Mouse (Mus musculus): ENCODE results near the gene Map3k5. TPM values are rescaled to one million over a fixed set of nuclear protein-coding genes. Genes with fewer than 3 reads are reported as not detected.
A peak's percentile ranks its signal among the peaks of the same experiment; 100 is the strongest.

Map3k5 gene
- polyA plus RNA-seq, 2 experiments from 2014 or later = 13.6 to 14.5 TPM

DNA sequence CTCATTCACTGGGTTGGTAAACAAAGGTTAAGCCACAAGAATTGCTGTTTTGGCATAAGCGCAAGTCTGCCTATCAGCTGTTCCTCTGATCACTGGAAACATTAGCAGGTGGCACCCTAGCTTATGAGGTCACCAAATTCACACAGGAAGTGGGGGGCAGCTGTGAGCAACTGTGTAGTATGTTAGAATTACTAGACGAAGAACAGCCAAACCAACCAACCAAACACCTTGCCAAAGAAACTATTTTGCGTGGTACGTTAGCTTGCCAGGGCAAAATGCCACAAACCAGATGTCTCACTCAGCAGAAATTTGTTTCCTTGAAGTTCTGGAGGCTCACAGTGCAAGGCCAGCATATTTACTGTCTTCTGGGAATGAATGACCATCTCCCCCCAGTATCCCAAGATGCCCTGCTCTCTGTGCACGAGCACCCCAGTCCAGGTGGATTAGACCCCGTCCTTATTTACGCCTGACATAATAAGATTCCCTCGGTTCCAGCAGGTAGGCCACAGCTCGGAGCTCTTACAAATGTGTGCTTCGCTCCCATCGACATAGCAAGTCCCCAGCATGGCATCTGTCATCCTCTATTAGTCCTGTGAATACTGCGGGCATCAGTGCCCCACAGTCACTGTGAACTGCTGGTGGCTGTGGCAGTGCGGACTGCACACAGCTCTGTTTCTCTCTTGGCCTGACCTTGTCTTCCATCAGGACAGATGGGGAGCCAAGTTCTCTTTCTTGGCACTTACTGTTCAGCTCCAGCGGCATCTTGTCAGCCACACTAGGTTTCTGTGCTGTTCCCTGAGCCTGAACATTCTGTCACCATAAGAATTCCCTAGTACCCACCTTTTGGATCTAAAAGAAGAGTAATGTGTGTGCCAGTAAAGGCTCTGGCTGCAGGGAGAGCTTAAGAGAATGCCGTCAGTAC is 185.5 kb downstream of the Map3k5 start:
- ATAC-seq = peak; percentile 79

DNA sequence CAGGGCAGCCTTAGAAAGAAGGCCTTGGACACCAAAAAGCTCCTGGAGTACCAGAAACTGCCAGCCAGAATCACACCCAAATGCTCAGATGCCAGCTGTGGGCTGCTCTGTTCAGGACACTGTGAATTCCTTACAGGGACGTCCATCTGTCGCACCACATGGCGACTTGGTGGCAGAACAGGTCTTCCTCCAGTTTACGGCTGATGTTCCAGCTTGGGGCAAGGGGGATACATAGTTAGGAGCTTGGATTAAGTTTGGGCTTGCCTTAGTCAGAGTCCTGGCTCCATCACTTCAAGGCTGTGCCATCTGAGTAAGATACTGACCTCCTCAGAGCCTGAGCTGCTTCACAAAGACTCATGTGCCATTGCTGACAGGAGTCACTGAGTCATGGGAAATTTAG is 187.7 kb downstream of the Map3k5 start:
- no peak for ATAC-seq

DNA sequence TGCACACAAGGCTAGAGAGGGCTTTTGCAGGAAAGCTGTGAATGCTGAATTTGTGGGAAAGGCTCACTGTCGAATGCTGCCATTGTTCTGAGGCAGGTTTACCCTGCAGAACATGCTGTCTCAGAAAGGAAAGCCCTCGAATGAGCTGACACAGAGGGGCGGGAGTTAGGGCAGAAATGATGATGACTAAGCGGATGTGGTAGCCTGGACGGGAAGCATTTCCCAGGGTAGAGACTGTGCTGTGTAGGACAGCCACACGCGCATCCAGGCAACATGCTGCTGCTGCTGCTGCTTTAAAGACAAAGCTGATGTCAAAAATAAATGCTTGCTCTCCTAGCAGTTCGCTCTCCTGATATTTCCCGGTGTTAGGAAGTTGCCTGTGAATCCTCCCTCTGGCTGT is 189.1 kb downstream of the Map3k5 start:
- ATAC-seq = peak; percentile 74

DNA sequence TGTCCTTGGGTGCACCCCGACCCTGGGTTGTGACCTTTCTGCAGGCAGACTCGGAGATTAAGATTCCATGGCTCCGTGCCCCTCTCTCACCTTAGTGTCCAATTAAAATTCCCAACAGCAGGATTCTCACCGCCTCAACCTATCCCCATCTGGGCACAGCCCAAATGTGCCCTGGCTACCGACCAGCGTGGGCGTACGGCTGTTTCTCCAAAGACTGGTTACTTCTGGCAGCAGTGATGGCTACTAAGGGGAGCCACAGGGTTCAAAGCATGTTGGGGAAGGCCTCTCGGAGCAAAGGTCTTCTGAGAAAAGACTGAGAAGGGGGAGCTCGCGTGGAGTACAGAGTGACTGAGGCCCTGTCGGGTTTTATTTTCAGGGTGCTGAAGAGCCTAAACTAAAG is 190.3 kb downstream of the Map3k5 start:
- no peak for ATAC-seq

DNA sequence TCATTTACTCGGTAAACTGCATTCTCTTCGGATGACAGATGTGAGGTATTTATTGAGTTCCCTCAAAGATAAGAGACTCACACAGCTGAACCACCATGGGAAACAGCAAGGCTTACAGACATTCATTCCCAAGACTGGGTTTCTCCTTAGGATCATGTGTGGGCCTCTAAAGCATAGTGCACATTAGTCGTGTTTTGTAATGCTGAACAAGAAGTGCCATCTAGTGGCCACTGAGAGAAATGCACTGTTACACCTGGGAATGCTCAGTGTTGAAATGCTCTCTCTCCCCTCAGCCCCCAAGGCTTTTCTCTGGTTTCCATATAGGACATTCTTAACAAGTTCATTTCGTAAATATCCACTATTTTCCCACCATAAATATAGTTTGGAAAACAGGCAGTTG is 191.0 kb downstream of the Map3k5 start:
- peak; percentile 56 for ATAC-seq

DNA sequence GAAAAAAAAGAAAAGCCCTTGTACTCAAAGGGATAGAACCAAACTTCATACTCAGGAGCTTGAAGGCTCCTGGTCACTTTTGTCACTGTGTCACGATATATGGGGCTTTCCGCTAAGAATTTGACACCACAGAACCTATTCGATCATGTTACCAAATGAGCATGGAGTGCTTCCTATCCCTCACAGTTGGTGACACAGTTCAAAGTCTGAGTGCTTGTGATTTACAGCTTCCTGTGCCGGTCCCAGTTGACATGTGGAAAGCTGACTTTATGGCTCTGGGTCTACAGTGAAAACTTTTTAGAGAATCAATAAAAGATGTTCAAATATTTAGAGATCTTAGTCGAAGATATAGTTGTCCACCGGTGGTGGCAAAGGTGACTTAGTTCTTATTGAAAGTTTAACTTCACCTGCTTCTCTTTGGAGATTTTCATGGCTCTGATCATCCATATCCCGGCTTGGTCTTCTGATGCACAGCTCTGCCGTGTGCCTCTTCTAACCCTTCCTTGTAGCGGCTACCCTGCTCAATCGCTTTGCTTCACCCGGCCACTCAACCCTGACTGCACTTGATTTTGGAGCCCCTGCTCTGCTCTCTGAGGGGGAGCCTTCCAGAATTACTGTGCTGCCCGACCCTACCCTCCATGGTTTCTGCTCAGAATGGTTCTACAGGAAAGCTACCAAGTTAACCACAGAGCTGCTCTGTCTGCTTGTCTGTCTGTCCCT is 198.8 kb downstream of the Map3k5 start:
- ATAC-seq = no peak

DNA sequence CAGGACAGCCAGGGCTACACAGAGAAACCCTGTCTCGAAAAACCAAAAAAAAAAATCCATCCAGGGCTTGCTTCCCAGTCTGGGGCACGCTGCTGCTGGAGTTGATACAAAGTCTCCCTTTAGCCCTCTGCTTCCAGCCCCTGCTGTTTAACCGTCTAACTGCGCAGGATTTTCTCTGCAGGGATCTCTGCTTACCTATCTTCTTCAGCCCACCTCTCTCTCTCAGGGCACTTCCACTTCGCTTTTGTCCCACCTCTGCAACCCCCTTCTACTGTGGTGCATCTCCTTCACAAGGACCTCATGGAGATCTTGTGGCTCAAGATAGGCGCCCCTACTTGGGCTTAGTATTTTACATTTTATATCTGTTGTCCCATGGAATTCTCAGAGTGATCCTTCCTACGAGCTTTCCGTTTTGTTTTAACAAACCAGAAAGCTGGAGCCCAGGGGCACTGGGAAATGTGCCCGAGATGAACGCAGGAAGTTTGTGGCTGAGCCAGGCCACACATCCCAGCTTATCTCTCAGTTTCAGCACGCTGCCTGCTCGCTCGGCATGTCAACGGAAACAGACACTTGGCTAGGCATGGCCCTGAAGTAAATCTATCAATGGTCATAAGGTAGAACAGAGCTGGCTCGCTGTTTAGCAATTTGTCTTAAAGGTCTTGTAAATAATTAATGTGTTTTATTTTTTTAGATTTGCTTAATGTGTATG is 201.2 kb downstream of the Map3k5 start:
- ATAC-seq = no peak

DNA sequence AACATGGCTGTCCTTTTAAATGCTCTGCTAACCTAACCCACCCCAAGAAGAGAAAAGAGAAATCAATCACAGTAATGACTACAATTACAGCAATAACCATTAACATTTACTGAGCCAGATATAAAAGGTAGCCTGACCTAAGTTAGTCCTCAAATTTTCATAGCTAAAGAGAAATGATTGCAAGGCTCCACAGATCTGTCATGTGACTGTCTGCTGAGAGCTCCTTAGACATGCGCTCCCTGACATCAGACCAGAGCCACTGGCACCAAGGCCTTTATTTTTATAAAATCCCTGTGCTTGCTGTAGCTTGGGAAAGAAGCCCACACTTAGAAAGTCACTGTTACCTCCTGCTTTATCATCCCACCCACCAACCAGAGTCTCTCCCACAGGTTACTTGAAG is 202.2 kb downstream of the Map3k5 start:
- ATAC-seq = no peak

DNA sequence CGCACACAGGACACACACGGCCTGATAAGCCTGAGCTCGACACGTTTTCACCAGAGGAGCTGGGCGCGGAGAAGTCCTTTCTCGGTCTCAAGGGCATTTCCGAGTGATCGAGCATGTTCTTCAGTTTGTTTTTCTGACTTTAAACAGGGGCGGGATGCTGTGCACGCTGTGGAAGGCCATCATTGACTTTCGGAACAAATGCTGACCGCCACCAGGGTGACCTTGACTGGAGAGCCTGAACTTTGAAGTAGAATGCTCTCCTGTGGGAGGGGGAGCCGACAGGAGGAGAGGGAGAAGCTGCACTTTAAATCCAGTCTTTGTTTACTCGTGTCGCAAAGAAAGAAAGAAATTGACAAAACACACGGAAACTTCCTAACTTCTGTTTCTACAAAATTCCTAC is 207.1 kb downstream of the Map3k5 start:
- no peak for ATAC-seq

DNA sequence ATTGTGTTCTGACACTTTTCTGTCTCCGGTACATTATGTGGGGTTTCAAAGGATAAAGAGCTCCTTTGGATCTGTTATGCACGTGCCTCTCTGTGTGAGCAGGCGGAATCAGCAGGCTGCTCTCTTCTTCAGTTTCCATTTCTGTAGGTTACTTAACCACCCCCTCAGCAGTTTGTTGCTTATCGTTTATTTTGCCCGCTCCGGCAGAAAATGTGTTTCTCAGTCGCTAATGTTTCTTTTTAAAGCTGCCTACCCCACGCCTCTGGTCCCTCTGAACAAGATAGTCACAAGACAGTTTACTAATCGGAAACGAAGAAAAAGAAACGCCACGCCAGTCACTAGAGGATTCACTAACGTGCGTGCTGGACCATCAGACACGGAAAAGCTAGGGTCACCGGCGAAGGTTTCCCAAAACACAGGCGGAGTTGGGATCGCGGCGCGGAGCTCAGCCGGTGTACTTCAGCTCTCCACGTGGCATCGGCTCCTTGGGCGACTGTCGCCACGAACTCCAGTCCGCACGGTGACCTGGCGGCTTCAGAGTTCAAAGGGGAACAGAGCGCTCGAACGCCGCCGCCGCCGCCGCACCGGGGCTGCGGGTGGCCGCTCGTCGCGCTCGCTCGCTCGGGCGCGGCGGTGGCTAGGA is 214.0 kb downstream of the Map3k5 start, which contains the start of gene Map7:
Map7 (plus strand) TSS at position 342 of the 643 bp plus-strand sequence.
- ATAC-seq = peak; percentile 23

DNA sequence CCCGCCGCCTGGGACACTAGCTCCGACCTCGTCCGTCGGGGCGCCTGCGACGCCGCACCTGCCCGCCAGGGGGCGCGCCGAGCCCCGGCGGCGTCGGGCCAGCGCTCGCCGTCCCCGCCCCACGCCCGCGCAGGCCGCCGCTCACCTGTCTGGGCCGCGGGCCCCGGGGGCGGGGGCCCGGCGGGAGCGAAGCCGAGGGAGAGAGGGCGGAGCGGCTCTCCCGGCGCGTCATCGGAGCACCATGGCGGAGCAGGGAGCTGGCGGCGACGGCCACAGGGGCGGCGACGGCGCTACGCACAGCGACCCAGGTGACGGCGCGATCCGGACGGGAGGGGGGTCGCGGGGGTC is 214.5 kb downstream of the Map3k5 start:
- ATAC-seq = peak; percentile 78

DNA sequence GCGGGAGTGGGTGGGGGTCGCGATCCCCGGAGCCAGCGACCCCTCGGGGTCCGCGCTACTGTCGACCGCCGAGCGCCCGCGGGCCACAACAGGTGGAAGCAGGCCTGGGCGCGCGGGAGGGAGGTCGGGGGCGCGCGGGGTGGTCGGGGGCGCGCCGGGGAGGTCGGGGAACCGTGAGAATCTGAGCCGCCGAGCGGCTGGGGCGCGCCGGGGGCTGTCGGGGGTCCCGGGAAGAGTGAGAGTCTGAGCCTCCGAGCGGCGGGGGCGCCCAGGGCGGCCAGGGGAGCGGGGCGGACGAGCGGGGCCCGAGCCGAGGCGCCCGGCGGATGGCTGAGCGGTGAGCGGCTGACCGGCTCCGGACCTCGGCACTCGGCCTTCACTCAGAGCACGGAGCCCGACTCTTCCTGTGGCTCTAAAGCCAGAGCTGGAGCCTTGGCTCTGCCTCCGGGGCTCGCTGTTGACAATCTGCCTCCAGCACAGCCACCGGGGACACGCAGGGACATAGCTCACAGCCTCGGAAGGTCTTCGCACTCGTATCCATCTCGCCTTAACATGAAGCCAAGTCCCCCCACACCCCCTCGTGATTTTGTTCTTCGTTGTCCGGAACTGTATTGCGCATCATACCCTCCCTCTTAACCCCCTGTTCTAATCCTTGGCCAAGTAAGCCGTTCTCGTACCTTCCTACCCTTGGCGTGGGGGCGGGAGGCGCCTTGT is 215.0 kb downstream of the Map3k5 start:
- ATAC-seq = peak; percentile 32

DNA sequence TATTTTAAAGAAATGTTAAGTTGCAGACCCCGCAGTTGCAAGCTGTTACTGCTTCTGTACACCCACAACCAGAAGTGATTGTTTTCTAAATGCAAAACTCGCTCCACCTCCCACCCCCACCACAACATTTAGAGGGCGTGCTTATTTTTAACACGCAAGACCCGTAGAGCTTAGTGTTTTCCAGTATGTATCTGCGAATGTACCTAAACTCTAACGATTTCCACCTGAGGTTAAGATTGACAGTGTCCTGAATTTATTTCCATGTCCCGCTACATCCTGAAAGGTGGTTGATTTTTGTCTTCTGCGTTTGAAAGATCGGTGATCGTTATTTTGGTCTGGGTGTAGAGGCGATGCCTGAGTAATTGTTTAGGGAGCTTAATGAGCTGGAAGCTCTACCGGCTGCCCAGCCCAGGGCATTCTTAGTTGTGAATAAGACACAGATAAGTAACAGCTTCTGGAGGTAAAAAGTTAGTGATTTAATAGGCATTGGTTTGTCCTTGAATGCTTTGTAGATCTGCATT is 215.6 kb downstream of the Map3k5 start:
- ATAC-seq = peak; percentile 13

DNA sequence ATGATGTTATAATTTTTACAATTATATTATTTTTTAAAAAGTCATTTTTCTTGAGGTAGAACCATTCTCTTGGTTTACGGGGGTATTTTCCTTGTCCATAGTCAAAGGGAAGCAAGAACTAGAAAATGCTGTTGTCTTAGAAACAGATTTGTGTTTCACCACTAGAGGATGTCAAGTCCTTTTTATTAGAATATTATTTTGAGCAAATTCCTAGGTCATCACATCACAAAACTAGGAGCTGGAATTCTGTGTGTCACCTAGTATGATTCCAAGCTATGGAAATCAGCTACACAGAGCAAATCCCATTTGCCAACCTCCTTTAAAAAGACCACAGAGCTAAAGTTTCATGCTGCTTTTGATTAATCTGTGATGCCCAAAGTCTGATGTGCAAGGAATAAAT is 217.9 kb downstream of the Map3k5 start:
- ATAC-seq = no peak

DNA sequence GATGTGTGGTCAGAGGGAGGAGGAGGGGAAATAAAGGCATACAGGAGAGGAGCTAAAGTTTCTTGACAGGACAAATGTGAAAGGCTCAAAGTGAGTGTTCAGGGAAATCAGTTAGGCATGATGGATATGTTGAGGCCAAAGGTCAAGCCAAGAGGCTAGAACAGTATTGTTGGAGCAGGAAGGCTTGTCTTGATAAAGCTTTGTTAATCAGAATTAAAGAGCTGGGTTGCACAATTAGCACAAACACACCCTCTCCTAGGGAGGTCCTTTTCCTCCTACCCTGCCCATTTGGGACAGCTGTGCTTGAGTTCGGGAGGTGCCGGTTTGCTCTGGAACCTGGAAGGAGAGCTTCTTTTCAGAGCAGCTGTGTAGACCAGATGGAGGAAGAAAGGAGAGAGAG is 219.2 kb downstream of the Map3k5 start:
- ATAC-seq = no peak

DNA sequence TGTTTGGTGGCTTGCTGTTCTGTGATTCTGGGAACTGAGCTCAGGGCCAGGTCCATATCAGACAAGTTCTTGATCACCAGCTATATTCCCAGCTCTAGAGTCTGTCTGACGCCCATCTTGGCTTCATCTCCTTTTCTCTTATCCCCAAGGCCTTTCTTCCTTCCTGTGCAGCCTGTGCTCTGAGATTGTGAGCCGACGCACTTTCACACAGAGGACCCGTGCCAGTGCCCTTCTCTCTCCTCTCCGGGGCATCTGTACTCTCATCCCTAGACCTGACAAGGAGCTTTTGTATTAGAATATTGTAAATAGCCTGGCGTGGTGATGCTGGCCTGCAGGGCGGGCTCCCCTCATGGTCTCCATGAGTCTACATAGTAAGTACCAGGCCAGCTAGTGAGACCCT is 221.1 kb downstream of the Map3k5 start:
- no peak for ATAC-seq

DNA sequence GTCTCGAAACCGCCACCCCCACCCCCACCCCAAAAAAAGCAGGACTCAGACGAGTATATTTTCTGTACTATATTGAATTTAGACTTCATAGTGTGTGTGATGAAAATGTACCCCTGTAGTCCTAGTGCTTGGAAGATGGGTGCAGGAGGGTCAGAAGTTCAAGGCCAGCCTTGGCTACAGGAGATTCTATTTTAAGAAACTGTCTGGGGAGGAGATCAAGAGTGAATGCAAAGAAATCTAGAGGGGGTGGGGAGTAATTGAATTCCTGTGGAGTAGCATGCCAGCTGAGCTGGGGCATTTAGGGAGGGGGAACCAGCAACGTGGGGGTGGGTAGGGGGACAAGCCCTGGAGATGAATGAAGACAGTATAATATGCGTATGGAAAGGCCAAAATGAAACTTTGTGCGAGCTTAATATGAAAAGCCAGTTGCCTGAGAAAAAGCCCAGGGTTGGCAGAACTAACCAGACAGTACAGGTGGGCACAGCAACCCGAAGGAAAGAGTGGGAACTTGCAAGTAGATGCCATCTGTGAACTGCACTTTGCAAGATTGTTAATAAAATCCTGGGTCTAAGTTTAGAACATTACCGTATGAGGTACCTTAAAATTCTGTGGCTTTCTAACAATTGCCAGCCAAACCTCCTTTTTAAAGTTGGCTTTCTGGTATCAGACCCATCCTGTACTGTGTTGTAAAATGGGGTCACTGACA is 222.9 kb downstream of the Map3k5 start:
- ATAC-seq = no peak

DNA sequence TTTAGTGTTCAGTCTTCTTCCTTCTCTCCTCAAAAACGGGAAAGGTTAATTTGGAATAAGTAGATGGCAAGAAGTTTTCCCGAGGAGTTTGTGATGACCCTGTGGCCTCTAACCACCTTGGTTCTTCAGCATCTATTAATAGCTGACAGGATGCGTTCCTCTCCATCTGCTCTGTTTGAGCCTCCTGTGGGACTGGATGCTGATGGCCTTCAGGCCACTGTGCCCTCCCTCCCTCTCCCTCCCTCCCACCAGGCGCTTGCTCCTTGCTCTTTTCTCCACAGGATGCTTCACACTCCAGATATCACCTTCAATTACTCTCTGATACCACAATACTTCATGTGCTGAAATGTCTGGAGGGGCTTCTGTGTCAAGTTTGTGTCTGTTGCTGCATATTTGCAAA is 224.5 kb downstream of the Map3k5 start:
- ATAC-seq = no peak

DNA sequence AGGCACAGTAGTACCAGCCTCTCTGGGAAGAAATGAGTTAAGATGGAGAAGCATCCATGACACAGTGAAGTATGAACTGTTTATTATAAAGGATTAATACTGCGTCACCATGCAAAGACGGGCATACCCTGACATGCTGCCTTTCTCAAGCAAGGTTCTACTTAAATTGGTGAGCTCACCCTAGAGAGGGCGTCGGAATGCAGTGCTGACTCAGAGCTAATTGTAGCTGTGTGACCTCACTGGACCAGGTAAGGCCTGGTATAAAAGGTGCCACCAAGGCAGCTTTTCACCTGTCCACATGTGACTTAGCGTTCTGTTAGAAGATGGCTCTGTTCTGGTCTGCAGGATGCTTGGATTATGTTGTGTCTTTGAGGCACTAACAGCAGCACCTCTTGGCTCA is 225.0 kb downstream of the Map3k5 start:
- no peak for ATAC-seq

DNA sequence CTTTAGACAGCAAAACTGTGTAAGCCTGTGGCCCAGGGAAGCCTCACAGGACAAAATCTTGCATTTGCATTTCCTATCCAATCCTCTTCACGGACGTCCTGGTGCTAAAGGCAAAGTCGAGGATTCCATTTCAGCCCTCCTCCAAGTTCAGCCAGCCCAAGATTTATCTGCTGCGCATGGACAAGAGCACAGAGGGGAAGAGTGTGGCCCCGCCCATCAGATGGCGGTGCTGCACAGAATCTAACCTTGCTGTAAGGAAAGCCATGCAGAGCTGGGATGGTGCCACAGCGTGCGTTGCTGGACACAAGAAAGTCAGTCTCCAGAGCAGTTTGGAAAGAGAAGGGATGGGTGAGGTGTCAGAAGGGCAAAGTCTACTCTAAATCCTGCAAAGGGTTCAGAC is 226.6 kb downstream of the Map3k5 start:
- ATAC-seq = no peak

DNA sequence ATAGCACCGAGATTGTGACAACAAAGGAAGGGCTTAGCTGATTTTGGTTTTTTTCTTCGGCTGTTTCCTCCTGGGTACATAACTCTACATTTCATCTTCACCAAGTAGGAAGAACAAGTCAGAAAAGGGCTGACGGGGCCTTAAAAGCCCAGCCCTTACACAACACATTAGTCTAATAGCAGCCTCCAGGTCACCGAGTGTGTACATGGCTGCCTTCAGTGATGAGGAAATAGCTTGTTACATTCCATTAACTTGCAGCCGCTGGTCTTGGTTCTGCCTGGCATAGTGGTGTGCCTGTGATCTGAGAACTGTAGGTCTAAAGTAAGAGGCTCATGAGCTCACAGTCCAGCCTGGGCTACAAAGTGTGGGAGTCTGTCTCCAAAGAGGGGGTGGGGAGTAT is 230.5 kb downstream of the Map3k5 start:
- no peak for ATAC-seq
